Mouse (Mus musculus): ENCODE results near the gene Aurka. TPM values are rescaled to one million over a fixed set of nuclear protein-coding genes. Genes with fewer than 3 reads are reported as not detected.

Gene Aurka
- polyA plus RNA-seq (2017; shearing (Covaris generic)), result 4.3 TPM

DNA sequence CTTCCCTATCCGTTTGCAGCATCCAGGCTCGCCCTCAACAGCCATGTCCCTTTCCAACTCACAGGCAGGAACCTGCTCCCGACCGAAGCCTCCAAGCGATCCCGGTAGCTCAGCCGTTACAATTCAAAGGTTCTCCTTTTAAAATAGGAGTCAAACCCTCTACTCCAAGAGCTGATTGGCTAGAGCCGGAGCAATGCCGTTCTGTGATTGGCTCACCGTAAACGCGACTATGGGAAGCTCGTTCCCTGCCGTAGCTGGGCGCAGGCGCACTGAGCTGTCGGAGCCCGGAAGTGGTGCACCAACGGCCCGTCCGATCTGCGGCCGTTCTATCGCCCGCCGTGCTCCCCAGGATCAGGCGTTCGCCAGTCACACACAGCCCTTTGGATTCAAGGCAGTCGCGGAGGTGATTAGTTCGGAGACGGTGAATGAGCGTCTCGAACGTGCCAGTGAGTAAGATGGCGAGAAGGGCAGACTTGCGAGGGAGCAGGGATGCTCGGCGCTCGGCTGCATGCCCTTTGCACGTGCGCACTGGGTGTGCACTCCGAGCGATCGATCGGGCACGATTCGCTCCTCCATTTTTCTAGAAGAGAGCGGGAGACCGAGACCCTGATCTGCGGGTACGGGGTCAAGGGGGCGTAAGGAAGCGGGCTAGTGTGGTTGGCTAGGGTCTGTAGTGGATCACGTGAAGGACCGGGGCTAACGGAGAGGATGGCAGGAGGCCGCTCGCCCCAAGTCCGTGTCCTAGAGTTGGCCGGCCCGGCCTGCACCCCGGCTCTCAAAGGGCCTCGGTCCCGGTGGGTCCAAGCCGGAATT is at the start of gene Aurka, which contains the start of gene Cstf1:
Aurka (minus strand) TSS at position 125 of the 813 bp plus-strand sequence.
Cstf1 (plus strand) TSS at position 271 of the 813 bp plus-strand sequence.

DNA sequence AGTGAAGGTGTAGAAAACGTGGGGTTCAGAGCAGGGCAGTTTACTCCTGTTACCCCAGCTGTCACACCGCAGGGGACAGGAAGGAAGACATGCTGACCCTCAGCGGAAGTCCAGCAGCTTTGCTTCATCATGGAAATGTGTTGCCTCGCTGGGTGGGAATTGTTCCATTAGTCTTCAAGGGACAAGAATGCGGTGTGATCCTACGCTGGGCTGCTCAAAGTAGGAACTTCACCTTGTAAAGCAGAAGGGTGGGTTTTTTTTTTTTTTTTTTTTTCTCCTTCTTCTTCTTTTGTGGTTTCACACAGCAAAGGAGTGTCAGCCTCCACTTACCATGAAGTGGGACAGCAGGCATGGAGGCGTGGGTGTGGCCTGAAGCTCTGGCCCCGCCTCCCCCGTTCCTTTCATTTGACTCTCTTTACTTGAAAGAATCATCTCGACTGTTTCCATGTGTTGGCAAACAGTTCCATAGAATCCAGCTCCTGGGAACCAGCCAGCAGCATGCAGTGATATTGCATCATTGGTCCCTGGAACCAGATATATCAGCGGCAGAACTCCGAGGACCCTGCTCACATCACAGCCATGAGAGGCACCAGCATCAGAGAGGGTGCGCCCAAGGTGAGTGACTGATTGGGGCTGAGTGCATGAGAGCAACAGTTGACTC is 23.2 kb upstream of the Aurka start, which contains the start of gene Cass4:
Cass4 (plus strand) TSS at position 404 of the 661 bp plus-strand sequence.

DNA sequence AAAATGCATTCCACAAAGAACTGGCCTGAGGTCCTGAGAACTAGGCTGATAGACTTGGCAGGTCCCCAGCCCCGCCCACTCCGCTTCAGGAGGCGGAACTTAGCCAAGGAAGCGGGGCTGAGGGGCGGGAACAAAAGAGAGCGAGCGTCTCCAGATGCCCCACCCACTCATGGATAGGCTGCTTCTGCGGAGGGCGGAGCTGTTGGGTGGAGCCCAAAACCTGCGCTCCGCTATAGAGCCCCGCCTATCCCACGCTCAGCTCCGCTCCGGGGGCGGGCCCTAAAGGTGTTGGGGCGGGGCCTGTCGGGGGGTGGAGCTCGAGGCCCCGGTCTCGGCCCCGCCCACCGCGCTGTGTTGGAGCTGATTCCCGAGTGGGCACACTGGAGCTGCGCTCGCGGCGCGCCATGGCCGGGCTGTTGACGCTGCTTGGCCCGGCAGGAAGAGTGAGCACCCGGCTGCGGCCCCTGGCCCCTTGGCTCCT is 25.0 kb downstream of the Aurka start, which contains the start of gene Fam210b:
Fam210b (plus strand) TSS at position 308 of the 481 bp plus-strand sequence.

Other genes starting within 250 kb of the Aurka start
- not detected for gene Mc3r, start 122.0 kb downstream of the Aurka start, polyA plus RNA-seq (2017; shearing (Covaris generic))
- 13.9 TPM for gene Fam210b, start 25.0 kb downstream of the Aurka start, polyA plus RNA-seq (2017; shearing (Covaris generic))
- gene Cstf1, start 146 bp upstream of the Aurka start, polyA plus RNA-seq (2017; shearing (Covaris generic)), result 23.6 TPM
- 0.45 TPM for gene Cass4, start 23.3 kb upstream of the Aurka start, polyA plus RNA-seq (2017; shearing (Covaris generic))
- gene Rtf2, start 70.0 kb upstream of the Aurka start, polyA plus RNA-seq (2017; shearing (Covaris generic)), result 70.7 TPM
- 6.3 TPM for gene Gcnt7, start 88.1 kb upstream of the Aurka start, polyA plus RNA-seq (2017; shearing (Covaris generic))
- gene Fam209, start 102.0 kb upstream of the Aurka start, polyA plus RNA-seq (2017; shearing (Covaris generic)), result not detected
- not detected for gene Tfap2c, start 179.1 kb upstream of the Aurka start, polyA plus RNA-seq (2017; shearing (Covaris generic))